8 mouse cellular contexts compared by ENCODE assay signal in the genomic region with DNA sequence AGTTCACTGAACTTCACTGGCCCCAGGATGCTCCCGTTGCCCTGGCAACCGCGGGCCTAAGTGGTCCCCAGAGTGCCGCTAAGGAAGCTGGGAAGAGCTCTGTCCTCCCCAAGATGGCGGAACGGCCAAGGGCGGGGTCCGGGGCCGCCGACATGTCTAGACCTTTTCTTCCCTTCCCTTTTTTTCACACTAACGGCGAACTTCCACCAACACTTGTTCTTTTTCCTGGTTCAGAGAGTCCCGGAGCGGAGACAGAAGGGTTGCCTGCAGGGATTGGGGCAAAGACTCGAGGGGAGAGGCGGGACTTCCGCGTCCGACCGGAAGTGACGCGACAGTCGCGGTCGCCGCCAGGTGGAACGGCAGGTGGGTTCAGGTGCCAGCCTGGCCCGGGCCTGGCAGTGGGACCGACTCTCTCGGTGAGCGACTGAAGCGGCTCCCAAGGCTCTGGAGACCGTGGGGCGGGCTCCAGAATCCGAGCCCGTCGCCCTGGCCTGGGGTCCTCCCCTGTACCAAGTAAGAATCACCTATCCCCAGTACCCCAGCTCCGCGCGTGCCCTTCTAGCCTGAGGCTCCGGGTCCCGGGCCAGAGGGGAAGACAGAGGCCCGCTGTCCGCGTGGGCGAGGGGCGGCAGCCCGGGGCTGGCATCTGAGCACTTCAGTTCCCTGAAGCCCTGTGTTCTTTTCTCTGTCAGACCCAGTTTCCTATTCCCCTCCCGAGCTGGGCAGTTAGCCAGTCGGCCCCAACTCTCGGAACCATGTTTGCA. TPM values are rescaled to one million over a fixed set of nuclear protein-coding genes. Genes with fewer than 3 reads are reported as not detected.
DNase-seq lines count a peak whose midpoint lies in the region; ATAC-seq and TF ChIP-seq lines count a peak whose summit lies in the region.

TSS of gene Pick1 (plus strand) at position 116 of the 764 bp plus-strand sequence.
TSS of gene Gm49486 (plus strand) at position 334 of the 764 bp plus-strand sequence.

- in situ Hi-C loops in Patski (cut with MboI; ENCODE audit: low pct_unique_long_range_greater_than_20kb) = no loop called here

- CTCF ChIA-PET in Patski (lab: Charles Lee) = interaction anchor here (1.2 kb wide), 1 partner anchor 237 kb away, joined by 3 read pairs; no protein-coding TSS in a partner anchor

- peak; percentile 59 for ATAC-seq in Patski
- peak; percentile 93 for ATAC-seq in hindbrain, embryonic 15.5 days (ENCODE audit: low FRiP score, low read depth)

- H3K4me2 ChIP-seq in hindbrain, embryonic 15.5 days = peak within 1 kb of the TSS; percentile 69

- no peaks in the 10 kb centered on the region for H3K27me3 ChIP-seq in Patski
- no peaks in the 10 kb centered on the region for H3K27me3 ChIP-seq in hindbrain, embryonic 15.5 days

- POLR2A ChIA-PET in Patski (lab: Charles Lee) = no interaction called here

- peak within 1 kb of the TSS; percentile 98 for H3K27ac ChIP-seq in hindbrain, embryonic 15.5 days (replicated peaks)

- H3K9me3 ChIP-seq in hindbrain, embryonic 15.5 days = no peaks in the 10 kb centered on the region

- peak within 1 kb of the TSS; percentile 63 for H3K4me3 ChIP-seq in hindbrain, embryonic 15.5 days

- H3K4me1 ChIP-seq in hindbrain, embryonic 15.5 days (replicated peaks) = peaks cover 22% of the 10 kb centered on the region

- WGBS in hindbrain, embryonic 15.5 days = under 1% methylated on average over 51 of the region's 51 CpGs

- H3K36me3 ChIP-seq in hindbrain, embryonic 15.5 days = 0 out of 2 replicates have a peak, but pooled peaks cover 6% of the 10 kb centered on the region

- TF ChIP-seq CTCF in Patski (IDR thresholded peaks at IDR 0.05) = no peak

- DNase-seq in Patski (ENCODE audit: low read depth, low spot score) = peak; percentile 39
- DNase-seq in cerebellum, postnatal 14 days = peak; percentile 96 to 97
- DNase-seq in frontal cortex, postnatal 25 days (ENCODE audit: low spot score in 2 of 2) = peak; percentile 74 to 77
- peak; percentile 75 for DNase-seq in left cerebral cortex, adult 11 months (ENCODE audit: low spot score)
- DNase-seq in lung, postnatal 4 days = peak; percentile 89 to 92
- DNase-seq in retina, postnatal 7 days (ENCODE audit: low read depth, low spot score) = peak; percentile 66
- DNase-seq in urinary bladder, adult 2 months (ENCODE audit: low spot score) = peak; percentile 79

- peak within 1 kb of the TSS; percentile 65 for H3K9ac ChIP-seq in hindbrain, embryonic 15.5 days

RNA-seq across cellular contexts. Expression of gene Pick1, which starts in this region (rescaled TPM):
- 43.1 TPM for polyA plus RNA-seq in Patski (2021)
- polyA plus RNA-seq in hindbrain, embryonic 15.5 days (2015; fragmentation: Nextera tagmentation; extraction: Ambion mirVana) = 88.6 and 93.2 TPM in 2 replicates
- 33.3 and 41.7 TPM in 2 replicates for polyA plus RNA-seq in urinary bladder, adult 2 months (2012; rRNA removed)

RNA-seq across cellular contexts. Expression of gene Gm49486, which starts in this region (rescaled TPM):
- 3.5 TPM for polyA plus RNA-seq in Patski (2021)
- polyA plus RNA-seq in hindbrain, embryonic 15.5 days (2015; fragmentation: Nextera tagmentation; extraction: Ambion mirVana) = 1.0 and 1.4 TPM in 2 replicates
- polyA plus RNA-seq in urinary bladder, adult 2 months (2012; rRNA removed) = 0.96 and 1.1 TPM in 2 replicates

Comparison
In these comparisons a context has a peak if more than half of its experiments do, and no peak if none do; other contexts are left out.
1. Peak in every context shown above with its lines: DNase-seq, ATAC-seq, H3K4me3 ChIP-seq and H3K27ac ChIP-seq.
2. DNase-seq: peak in every context shown above with its lines; median percentile 96 in cerebellum, postnatal 14 days; 90 in lung, postnatal 4 days; 79 in urinary bladder, adult 2 months; 76 in frontal cortex, postnatal 25 days; 75 in left cerebral cortex, adult 11 months; 66 in retina, postnatal 7 days; 39 in Patski.